Mouse (Mus musculus) spleen, embryonic (tissue): ENCODE data around the gene Mrps17.
"Not testable (repeated sequence)": the region's sequence is repeated elsewhere in the genome, so short reads cannot be mapped to it uniquely, and the experiment has no call there.

Experiments used
- CTCF ChIA-PET: fragments of 350-600 bp; sonication (Branson Sonifier 250); formaldehyde crosslinking; loops from one replicate; lab custom pipeline; 2022; lab: Charles Lee

The Mrps17 gene

DNA sequence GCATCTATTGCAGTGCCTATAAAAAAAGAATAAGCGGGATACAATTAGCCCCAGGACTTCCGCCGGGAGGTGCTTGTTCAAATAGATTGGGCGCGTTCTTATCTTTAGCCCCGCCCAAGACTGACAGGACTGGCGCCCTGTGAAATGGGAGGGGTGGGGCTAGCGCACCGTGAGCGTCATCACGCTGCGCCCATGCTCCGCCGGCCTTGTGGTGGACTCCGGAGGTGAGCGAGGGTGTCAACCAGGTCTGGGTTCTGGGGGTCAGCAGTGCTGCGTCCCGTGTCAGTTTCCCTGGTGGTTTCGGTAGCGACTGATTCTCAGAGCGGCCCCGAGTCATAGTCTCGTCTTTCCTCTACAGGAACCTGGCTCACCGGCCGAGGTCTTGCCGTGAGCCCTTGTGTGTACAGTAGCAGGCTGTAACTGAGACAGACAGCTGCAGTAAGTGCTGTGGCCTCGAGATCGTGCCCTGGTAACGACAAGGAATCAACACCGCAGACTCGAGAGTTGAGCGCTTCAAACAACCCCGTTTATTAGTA lies at the start of gene Mrps17:
Mrps17 (plus strand) TSS at position 172 of the 536 bp plus-strand sequence.
- CTCF ChIA-PET, result no interaction called here

DNA sequence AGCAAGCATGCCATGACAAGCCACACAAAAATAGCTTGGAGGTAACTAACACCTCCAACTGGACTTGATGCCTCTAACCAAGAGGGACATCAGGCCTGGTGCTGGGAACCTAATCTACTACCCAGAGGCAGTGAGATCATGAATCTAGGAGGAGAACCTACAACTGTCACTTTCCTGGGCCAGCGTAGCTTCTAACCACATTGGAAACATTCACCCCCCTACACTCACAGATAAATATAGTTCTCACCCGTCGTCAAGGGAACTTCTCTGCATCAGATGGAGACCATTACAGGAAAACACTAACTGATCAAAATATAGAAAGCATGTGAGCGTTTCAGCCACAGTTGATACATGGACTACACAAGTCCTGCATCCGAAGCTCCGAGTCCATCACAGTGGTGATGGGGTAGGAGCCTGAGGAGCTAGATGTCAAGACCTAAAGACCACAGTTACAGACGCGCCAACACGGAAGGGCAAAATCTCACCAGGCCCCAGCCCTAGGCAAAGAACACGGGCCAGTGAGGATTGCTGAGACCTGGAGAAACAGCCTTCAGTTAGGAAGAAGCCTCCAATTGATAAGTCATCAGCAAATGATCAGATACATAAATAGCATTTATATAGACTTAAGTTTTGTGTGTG lies 48.9 kb upstream of the Mrps17 start:
- CTCF ChIA-PET, result no interaction called here

DNA sequence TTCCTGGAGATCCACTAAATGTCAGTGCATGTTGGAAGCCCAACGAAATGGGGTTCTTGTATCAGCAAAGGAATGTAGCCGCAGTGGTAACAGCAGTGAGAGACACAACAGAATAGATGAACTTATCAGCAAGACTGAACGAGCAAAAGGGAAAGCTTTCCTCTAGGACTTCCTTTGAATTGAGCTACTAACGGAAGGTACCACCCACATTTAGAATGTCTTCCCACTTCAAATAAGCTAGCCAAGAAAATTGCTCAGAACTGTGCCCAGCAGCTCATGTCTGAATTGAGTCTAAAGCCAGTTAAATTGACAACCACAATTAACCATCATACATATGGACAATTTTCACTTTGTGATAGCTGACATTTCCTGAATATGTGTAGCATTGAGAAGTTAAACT lies 47.4 kb upstream of the Mrps17 start:
- CTCF ChIA-PET, result no interaction called here

DNA sequence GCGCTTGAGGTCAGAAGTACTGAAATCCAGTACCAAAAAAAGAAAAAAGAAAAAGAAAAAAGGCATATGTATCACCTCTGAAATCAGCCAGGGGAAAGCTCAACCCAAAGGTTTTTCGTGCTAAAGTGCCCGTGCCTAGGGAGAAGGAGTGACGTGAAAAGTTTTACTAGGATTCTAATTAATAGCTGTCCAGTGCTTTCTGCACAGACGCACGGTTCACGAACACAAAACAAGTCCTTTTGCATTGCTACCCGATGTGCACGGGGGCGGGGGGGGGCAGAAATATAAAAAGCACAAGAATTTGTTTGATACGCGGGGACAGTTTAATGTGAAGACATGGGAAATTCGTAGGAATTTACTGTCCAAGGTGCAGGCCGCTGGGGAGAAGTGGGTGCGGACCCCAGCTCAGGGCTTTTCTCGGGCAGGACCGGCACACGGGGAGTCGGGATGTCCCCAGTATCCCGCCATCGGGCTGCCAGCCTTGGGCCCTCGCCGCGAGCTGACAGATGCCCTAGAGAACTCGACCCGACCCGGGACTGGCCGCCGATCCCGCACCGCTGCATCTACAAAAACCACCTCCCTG lies 45.8 kb upstream of the Mrps17 start:
- CTCF ChIA-PET, result interaction anchor here (0.8 kb wide), 1 partner anchor 116 kb away, joined by 6 read pairs; no protein-coding TSS in a partner anchor

DNA sequence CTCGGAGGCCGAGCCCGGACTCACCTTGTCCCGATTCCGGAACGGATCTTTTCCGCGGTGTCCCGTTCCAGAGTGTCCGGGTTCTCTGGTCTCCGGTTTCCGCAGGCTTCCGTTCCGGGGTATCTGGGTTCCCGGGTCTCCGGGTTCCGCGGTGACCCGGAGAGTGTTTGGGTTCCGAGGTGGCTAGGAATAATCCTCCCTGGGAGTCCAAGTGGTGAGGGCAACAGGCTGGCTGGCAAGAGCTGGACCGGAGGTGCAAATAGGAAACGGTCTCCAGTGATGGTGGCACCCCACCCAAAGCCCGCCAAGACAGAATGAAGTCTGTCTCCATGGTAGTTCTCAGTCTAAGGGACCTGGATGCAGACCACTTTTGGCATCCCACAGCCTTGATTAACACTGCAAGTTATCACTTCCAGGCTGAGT lies 45.2 kb upstream of the Mrps17 start, which contains the start of gene Zfp11:
Zfp11 (minus strand) TSS at position 64 of the 423 bp plus-strand sequence.
- CTCF ChIA-PET, result no interaction called here

DNA sequence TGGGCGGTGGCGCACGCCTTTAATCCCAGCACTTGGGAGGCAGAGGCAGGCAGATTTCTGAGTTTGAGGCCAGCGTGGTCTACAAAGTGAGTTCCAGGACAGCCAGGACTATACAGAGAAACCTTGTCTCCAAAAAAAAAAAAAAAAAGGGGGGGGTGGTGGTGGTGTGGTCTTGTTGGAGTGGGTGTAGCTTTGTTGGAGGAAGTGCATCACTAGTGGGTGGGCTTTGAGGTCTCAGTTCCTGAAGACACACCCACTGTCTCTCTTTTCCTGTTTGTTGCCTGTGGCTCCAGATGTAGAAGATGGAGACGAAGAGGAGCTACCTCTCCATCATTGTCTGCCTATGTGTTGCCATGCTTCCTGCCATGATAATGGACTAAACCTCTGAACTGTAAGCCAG lies 30.2 kb upstream of the Mrps17 start:
- CTCF ChIA-PET, result not testable (repeated sequence)

DNA sequence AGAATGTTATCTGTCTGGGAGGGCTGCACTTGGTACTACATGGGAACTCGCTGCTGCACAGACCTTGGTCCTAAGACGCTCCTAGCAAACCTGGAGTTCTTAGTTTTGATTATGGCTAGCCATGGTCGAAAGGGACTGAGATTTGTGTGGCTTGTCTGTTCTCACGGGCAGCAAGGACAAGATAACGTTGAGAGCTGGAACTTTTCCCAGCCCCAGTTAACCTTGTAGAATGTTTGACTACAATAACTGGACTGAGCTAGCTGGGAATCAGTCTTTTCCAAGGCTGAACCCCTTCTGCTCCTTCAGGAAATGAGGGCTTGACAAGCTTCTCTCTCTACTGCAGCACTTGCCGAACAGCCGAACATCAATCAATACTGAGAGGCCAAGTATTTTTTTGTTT lies 27.7 kb upstream of the Mrps17 start:
- CTCF ChIA-PET, result no interaction called here

DNA sequence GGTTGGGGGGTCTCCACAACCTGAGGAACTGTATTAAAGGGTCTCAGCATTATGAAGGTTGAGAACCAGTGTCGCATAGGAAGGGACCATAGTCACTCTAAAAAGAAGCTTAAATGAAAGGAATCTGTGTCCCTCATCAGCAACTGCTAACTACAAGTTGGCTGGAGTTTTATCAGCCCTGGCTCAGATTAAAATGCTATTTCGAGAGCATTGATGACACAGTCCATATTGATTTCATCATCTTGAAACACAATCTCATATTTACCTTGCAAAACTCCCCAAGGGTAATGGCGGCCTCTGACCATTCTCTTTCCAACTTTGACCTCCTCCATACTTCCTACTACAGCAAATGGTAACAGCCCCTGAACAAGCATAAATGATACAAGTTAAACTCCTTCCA lies 24.8 kb upstream of the Mrps17 start:
- CTCF ChIA-PET, result no interaction called here

DNA sequence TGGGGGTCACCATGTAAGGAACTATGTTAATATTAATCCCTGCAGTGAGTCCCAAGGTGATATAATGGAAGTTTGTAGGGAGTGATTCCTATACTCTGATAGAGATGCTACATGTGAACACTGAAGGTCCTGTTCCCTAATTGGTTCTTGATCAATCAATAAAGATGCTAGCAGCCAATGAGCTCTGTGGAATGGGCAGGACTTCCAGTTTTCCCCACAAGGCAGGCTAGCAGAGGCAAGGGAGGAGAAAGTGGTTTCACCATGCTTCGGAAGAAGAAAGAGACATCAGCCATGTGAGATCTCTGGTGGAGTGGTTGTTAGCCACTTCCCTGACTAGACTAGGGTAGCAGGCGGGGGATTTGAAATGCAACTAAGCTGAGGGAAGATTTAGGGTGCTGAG lies 14.8 kb upstream of the Mrps17 start:
- CTCF ChIA-PET, result no interaction called here

DNA sequence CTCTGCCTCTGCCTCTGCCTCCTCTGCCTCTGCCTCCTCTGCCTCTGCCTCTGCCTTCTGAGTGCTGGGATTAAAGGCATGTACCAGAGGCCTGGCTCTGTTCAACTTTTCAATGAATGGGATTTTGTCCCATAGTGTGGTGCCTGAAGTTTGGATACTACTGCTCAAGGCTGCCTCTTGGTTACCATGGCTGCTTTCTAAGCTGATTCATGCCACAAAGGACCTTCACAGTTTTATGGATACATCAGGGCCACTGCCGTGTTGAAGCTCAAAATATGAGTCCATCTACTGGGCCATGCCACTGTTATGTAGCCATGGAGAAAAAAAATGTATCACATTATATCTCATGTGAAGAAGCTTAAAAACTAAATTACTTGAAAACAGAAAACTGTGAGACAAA lies 13.6 kb upstream of the Mrps17 start:
- CTCF ChIA-PET, result interaction anchor here (0.6 kb wide), 1 partner anchor 434 kb away, joined by 8 read pairs; no protein-coding TSS in a partner anchor

DNA sequence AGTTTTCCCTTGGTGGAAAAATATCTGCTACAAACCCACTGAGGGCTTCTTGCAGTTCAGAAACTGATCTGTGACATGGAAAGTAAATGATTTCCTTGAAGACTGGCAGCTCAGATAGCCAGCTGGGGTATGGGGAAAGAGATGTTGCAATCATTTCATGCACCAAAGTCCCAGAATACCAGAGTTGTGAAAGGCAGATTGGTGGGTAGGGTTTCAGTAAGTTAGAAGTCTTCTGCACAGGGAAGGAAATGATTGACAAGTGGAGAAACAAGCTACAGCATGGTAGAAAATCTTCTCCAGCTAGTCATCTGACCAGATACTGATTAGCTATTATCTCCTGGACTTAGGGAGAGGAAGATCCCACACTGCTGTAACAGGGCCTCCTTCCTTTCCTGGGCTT lies 11.9 kb upstream of the Mrps17 start:
- CTCF ChIA-PET, result no interaction called here

DNA sequence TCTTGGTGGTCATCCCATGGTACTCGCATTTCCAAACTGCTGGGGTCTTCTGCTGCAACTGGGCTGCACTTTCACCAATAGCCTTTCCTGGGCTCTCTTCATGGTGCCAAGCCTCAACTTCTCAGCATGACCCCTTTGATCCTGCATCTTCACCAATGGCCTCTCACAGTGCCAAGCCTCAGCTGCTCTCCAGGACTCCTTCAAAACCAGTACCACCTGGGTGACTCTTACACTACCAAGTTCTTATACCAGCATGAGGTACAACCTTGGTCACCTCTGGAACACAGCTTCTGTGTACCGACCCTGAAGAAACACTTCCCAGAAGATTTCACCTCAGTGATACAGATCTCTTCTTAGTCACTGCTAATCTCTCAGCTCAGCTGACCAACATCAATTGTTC lies 6.9 kb upstream of the Mrps17 start, which contains the start of gene Sept14:
Sept14 (minus strand) TSS at position 101 of the 400 bp plus-strand sequence.
- CTCF ChIA-PET, result no interaction called here

DNA sequence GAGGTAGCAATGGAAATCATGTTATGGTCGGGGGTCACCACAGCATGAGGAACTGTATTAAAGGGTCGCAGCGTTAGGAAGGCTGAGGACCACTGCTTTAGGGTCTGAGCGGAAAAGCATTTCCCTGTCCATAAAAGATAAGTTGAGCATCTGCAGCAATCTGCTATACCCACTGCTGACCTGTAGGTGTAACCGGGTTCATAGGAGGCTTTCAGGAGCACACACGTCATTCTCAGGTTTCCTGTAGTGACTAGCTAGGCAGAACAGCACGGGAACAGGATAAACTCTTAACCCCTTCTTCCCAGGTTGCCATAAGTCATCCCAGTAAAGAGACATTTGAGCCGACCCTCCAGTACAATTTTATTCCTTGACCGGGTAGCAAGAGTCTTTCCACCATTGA lies 1.7 kb downstream of the Mrps17 start:
- CTCF ChIA-PET, result interaction anchor here (0.6 kb wide), 1 partner anchor 196 kb away, joined by 4 read pairs; no protein-coding TSS in a partner anchor

DNA sequence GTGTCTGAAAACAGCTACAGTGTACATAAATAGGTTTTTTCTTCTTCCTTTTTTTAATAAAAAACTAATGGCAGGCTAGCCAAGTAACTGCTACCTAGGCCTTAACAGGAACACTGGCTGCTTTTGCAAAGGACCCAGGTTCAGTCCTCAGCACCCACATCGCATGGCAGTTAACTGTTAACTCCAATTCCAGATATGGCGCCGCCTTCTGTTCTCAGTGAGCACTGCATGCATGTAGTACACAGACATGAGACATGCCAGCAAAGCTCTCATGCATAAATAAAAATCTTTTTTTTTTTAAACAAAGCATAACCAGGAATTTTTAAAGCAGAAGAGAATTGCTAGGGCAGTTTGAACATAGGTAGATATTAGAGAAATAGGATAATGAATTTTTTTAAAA lies 4.9 kb downstream of the Mrps17 start:
- CTCF ChIA-PET, result no interaction called here

DNA sequence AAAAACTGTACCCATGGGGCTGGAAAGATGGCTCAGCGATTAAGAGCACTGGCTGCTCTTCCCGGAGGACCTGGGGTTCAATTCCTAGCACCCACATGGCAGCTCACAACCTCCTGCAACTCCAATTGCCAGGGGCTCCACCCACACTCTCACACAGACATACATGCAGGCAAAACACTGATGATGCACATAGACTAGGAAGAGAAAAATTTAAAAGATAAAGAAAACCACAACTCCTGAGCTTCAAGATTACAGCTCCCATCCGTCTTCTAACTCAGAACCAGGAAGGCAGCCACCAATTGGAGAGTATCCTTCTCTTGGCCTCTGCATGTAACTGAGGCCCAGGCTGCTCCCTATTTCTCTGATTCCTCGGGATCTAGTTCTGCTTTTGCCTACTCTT lies 9.0 kb downstream of the Mrps17 start:
- CTCF ChIA-PET, result no interaction called here

DNA sequence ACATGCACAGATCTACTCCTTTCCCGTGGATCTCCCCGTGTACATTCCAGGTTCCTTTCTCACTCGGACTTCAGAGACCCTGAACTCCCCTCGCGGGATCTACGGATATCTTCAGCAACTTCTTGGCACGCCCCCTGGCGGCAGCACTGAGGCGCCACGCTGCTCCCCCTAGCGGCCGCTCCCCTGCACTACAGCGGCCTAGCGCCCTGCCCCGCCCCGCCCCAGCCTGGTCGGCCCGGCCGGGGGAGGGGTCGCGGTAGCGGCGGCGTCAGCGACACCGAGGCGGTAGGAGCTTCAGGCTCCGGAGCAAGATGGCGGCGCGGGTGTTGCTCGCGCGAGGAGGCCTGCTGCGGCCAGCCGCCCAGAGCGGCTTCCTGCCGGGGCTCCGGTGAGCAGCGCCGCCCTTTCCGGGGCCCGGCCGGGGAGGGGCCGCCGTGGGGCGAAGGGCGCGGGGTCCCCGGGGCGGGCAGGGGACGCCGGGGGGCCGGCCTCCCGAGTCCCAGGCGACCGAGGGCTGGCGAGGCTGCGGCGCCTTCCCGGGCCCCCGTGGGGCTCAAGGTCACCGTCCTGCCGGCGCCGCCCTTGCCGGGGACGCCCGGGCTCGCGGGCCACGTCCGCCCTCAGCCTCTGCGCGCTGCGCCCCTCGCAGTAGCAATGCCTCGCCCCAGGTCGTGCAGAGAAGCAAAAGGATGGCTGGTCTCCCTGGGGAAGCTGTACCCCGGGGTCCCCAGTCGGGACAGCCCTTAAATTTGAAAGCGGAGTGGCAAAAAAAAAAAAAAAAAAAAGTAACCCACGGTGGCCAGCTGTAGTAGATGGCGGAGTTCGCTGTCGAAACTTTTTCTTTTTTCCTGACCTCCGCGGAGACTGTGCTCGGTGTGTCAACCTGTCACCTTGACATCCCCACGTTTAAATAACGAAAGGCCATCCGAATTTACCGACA lies 9.8 kb downstream of the Mrps17 start, which contains the start of gene Nipsnap2:
Nipsnap2 (plus strand) TSS at position 230 of the 940 bp plus-strand sequence.
- CTCF ChIA-PET, result interaction anchor here (0.6 kb wide), 1 partner anchor 57 kb away, joined by 3 read pairs; no protein-coding TSS in a partner anchor

DNA sequence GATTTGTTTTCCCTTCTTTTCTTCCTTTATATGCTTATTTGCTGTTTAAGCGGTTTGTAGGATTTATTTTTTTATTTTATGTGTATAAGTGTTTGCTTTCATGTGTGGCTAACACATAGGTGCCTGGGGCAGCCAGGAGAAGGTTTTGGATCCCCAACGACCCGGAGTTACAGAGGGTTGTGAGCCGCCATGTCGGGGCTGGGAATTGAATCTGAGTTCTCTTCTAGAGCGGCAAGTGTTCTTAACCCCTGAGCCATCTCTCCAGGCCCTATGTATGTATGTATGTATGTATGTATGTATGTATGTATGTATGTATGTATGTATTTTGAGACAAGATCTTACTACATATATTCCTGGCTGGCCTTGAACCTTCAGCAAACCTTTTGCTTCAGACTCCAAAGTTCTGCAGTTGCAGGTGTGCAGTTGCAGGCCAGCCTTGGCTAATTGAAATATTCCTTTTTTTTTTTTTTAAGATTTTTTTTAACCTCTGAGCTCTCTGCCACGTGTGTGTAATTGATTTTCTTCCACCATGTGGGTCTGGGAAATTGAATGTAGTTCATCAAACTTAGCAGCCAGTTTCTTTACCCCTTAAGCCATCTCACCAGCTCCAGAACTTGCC lies 10.6 kb downstream of the Mrps17 start:
- CTCF ChIA-PET, result interaction anchor here (0.6 kb wide), 1 partner anchor 57 kb away, joined by 3 read pairs; no protein-coding TSS in a partner anchor

DNA sequence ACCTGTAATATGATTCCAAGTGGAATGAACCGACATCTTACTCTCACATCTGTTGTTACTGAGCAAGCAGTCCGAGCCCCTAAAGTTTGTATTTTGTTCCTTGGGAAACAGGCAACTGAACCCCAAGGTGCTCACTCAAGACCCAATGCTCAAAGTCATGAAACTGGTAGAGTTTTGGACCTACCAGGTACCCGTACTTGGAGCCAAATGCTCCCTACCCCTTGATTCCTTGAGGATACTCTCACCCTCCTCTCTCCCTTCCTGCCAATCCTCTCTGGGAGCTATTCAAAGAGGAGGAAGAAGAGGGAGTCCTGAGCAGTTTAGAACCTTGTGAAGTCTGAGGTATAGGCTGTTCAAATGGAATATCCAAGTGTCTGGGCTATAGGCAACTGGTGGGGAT lies 11.5 kb downstream of the Mrps17 start:
- CTCF ChIA-PET, result no interaction called here

DNA sequence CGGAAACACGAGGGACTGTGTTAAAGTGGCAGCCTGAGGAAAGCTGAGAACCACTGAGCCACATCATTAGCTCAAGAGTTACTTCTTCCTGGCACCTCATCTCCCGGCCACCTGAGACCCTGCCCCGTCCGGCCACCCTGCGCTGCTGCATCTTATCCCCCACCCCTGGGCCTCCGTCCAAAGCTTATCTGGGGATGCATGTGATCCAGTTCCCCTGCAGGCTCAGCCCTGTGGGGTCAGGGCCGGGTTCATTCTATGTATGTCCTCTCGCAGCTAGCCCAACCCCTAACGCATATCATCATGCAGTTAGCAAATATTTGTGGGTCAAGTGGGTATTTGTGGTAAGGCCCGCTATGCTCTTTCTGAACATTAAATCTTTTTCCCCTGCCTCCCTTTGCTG lies 14.0 kb downstream of the Mrps17 start:
- CTCF ChIA-PET, result no interaction called here

DNA sequence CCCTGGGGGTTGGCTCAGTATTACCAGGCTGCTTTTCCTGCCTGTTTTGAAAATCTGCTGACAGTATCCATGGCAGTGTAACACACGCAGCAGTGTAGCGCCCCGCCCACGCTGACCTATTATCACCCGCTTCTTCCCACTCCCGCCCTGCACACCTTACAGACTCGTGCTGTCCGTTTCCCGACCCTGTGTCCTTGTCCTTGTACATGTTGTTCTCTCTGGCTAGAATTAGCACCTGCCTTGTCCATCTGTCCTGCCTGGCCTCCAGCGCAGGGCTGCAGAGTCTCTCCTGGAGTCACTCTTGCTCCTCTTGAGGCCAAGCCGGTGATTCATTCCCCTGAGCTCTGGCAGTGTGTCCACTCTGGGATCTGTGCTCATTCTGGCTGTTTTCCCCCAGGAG lies 15.0 kb downstream of the Mrps17 start:
- CTCF ChIA-PET, result no interaction called here

DNA sequence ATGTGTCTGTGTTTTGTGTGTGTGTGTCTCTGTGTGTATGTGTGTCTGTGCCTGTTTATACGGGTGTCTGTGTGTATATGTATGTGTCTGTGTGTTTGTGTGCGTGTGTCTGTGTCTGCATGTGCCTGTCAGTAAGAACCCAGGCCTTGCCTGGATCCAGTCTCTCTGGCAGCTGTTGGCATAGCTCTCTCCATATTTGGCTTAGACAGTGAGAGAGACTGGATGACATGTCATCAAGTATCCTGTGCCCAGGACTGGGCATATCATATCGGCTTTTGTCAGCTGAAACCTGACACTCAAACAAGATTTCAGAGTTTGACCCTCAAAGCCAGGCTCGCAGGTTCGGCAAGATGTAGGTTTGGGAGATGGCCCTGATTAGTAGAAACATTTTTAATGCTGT lies 15.7 kb downstream of the Mrps17 start:
- CTCF ChIA-PET, result no interaction called here
